Mouse (Mus musculus): ENCODE data around the gene Krtap1-5. TPM values are rescaled to one million over a fixed set of nuclear protein-coding genes. Genes with fewer than 3 reads are reported as not detected.

The Krtap1-5 gene
- total RNA-seq, 4 experiments from 2014 or later, result not detected

- DNase-seq (ENCODE audit: low spot score), result no peak
Observed at GRCm38 (mm10) chr11:99547892-99548291, 32.9 kb downstream of the Krtap1-5 start.

GRCm38 (mm10) chr11:99539721-99540120 lies 41.1 kb downstream of the Krtap1-5 start:
- no peak for DNase-seq (ENCODE audit: low spot score)

Other genes with a start within 250 kb of the Krtap1-5 start
- not detected for gene Krt26, start 243.1 kb downstream of the Krtap1-5 start, total RNA-seq (2022)
- not detected for gene Krt27, start 229.9 kb downstream of the Krtap1-5 start, total RNA-seq (2022)
- gene Krt28, start 206.1 kb downstream of the Krtap1-5 start, total RNA-seq (2022), result not detected
- gene Krt10, start 191.7 kb downstream of the Krtap1-5 start, total RNA-seq (2022), result 1 to 10 TPM; 3.3 to 5.8 (median 5.0) TPM
- not detected for gene Krt12, start 158.8 kb downstream of the Krtap1-5 start, total RNA-seq (2022)
- not detected for gene Krt20, start 142.9 kb downstream of the Krtap1-5 start, total RNA-seq (2022)
- gene Krt23, start 87.9 kb downstream of the Krtap1-5 start, total RNA-seq (2022), result not detected
- not detected for gene Krt39, start 59.7 kb downstream of the Krtap1-5 start, total RNA-seq (2022)
- not detected for gene Krt40, start 37.9 kb downstream of the Krtap1-5 start, total RNA-seq (2022)
- gene Krtap3-3, start 30.2 kb downstream of the Krtap1-5 start, total RNA-seq (2022), result not detected
- gene Krtap3-2, start 24.2 kb downstream of the Krtap1-5 start, total RNA-seq (2022), result not detected
- not detected for gene Gm11939, start 21.6 kb downstream of the Krtap1-5 start, total RNA-seq (2022)
- not detected for gene Krtap3-1, start 14.4 kb downstream of the Krtap1-5 start, total RNA-seq (2022)
- gene Krtap1-4, start 2.6 kb upstream of the Krtap1-5 start, total RNA-seq (2022), result not detected
- gene Krtap1-3, start 10.3 kb upstream of the Krtap1-5 start, total RNA-seq (2022), result not detected
- not detected for gene Krtap9-3, start 17.1 kb upstream of the Krtap1-5 start, total RNA-seq (2022)
- gene Gm11938, start 22.3 kb upstream of the Krtap1-5 start, total RNA-seq (2022), result not detected
- not detected for gene Gm11937, start 29.2 kb upstream of the Krtap1-5 start, total RNA-seq (2022)
- gene Krtap2-4, start 33.8 kb upstream of the Krtap1-5 start, total RNA-seq (2022), result not detected
- gene Gm11562, start 39.4 kb upstream of the Krtap1-5 start, total RNA-seq (2022), result not detected
- not detected for gene Krtap4-1, start 47.2 kb upstream of the Krtap1-5 start, total RNA-seq (2022)
- gene Krtap4-2, start 54.1 kb upstream of the Krtap1-5 start, total RNA-seq (2022), result not detected
- not detected for gene Krtap4-7, start 63.1 kb upstream of the Krtap1-5 start, total RNA-seq (2022)
- not detected for gene Gm11555, start 69.2 kb upstream of the Krtap1-5 start, total RNA-seq (2022)
- not detected for gene Gm11563, start 77.9 kb upstream of the Krtap1-5 start, total RNA-seq (2022)
- not detected for gene Krtap4-6, start 84.9 kb upstream of the Krtap1-5 start, total RNA-seq (2022)
- gene Gm14190, start 109.7 kb upstream of the Krtap1-5 start, total RNA-seq (2022), result not detected
- not detected for gene Gm14180, start 153.3 kb upstream of the Krtap1-5 start, total RNA-seq (2022)
- not detected for gene Gm11595, start 191.9 kb upstream of the Krtap1-5 start, total RNA-seq (2022)
- gene Krtap4-8, start 199.7 kb upstream of the Krtap1-5 start, total RNA-seq (2022), result not detected
- not detected for gene Krtap4-9, start 204.2 kb upstream of the Krtap1-5 start, total RNA-seq (2022)
- gene Gm11596, start 212.5 kb upstream of the Krtap1-5 start, total RNA-seq (2022), result not detected
- gene Gm11569, start 217.9 kb upstream of the Krtap1-5 start, total RNA-seq (2022), result not detected
- not detected for gene Gm11554, start 223.4 kb upstream of the Krtap1-5 start, total RNA-seq (2022)
- not detected for gene Krtap4-13, start 228.9 kb upstream of the Krtap1-5 start, total RNA-seq (2022)
- not detected for gene Gm11564, start 234.7 kb upstream of the Krtap1-5 start, total RNA-seq (2022)

Measured in heart, adult 8-10 months (tissue).